In genomic region chr9:83539809-83540491, GRCm38 (mm10) we compare ENCODE assay signal across 31 mouse cellular contexts. TPM values are rescaled to one million over a fixed set of nuclear protein-coding genes. Genes with fewer than 3 reads are reported as not detected.
DNase-seq lines count a peak whose midpoint lies in the region; ATAC-seq and TF ChIP-seq lines count a peak whose summit lies in the region.
"Had no signal": no experiment of that assay in that cellular context is flagged by ENCODE, and none has a peak within 500 bp of the region (broad histone marks: within the 10 kb centered on the region; RNA-seq: fewer than 3 reads in every experiment).

No protein-coding gene starts in this region.

- no peak overlapping the region for H3K9ac ChIP-seq in kidney, embryonic 15.5 days
- no peak overlapping the region for H3K9ac ChIP-seq in heart, embryonic 14.5 days (ENCODE audit: low read length)
- H3K9ac ChIP-seq in intestine, embryonic 16.5 days (ENCODE audit: low read depth, low read length): no peak overlapping the region
- H3K9ac ChIP-seq: embryonic facial prominence, embryonic 13.5 days; hindbrain, embryonic 15.5 days; liver, embryonic 12.5 days; liver, postnatal 0 days; neural tube, embryonic 12.5 days had no signal

- no peaks in the 10 kb centered on the region for H3K9me3 ChIP-seq in kidney, embryonic 15.5 days (replicated peaks)
- no peaks in the 10 kb centered on the region for H3K9me3 ChIP-seq in heart, embryonic 14.5 days (ENCODE audit: control insufficient read depth, low read length)
- H3K9me3 ChIP-seq in intestine, embryonic 16.5 days (ENCODE audit: control insufficient read depth, low read length): no peaks in the 10 kb centered on the region
- H3K9me3 ChIP-seq: embryonic facial prominence, embryonic 13.5 days; forebrain, embryonic 10.5 days; hindbrain, embryonic 10.5 days; hindbrain, embryonic 15.5 days; liver, embryonic 12.5 days; neural tube, embryonic 12.5 days had no signal

- no peaks in the 10 kb centered on the region for H3K27me3 ChIP-seq in kidney, embryonic 15.5 days
- no peaks in the 10 kb centered on the region for H3K27me3 ChIP-seq in heart, embryonic 14.5 days (ENCODE audit: control insufficient read depth, insufficient read depth, low read length)
- H3K27me3 ChIP-seq in intestine, embryonic 16.5 days (replicated peaks; ENCODE audit: control insufficient read depth, insufficient read depth, low read length): no peaks in the 10 kb centered on the region
- H3K27me3 ChIP-seq: CH12.LX; embryonic facial prominence, embryonic 13.5 days; hindbrain, embryonic 15.5 days; liver, embryonic 12.5 days; neural tube, embryonic 12.5 days had no signal

- H3K4me3 ChIP-seq in kidney, embryonic 15.5 days (replicated peaks): no peak overlapping the region
- no peak overlapping the region for H3K4me3 ChIP-seq in heart, embryonic 14.5 days (ENCODE audit: control insufficient read depth in 1 of 2, insufficient read depth in 1 of 2, low read depth in 1 of 2, low read length in 2 of 2)
- H3K4me3 ChIP-seq in intestine, embryonic 16.5 days (ENCODE audit: low read length): no peak overlapping the region
- H3K4me3 ChIP-seq in gastrocnemius, adult 2 months: no peak overlapping the region
- H3K4me3 ChIP-seq: embryonic facial prominence, embryonic 13.5 days; forebrain, embryonic 10.5 days; hindbrain, embryonic 10.5 days; hindbrain, embryonic 15.5 days; liver, embryonic 12.5 days; myocyte; neural tube, embryonic 12.5 days had no signal

- WGBS in kidney, embryonic 15.5 days: 69% methylated on average over 14 of the region's 14 CpGs
- 68% methylated on average over 14 of the region's 14 CpGs for WGBS in heart, embryonic 14.5 days
- WGBS in intestine, embryonic 16.5 days: 86% methylated on average over 14 of the region's 14 CpGs

- H3K36me3 ChIP-seq in kidney, embryonic 15.5 days: no peaks in the 10 kb centered on the region
- no peaks in the 10 kb centered on the region for H3K36me3 ChIP-seq in heart, embryonic 14.5 days (ENCODE audit: control insufficient read depth, insufficient read depth, low read length)
- no peaks in the 10 kb centered on the region for H3K36me3 ChIP-seq in intestine, embryonic 16.5 days (ENCODE audit: control insufficient read depth, insufficient read depth, low read length)
- H3K36me3 ChIP-seq: embryonic facial prominence, embryonic 13.5 days; forebrain, embryonic 10.5 days; hindbrain, embryonic 10.5 days; hindbrain, embryonic 15.5 days; liver, embryonic 12.5 days; neural tube, embryonic 12.5 days had no signal

- no peak overlapping the region for H3K4me2 ChIP-seq in kidney, embryonic 15.5 days
- no peak overlapping the region for H3K4me2 ChIP-seq in heart, embryonic 14.5 days (ENCODE audit: low read length)
- no peak overlapping the region for H3K4me2 ChIP-seq in intestine, embryonic 16.5 days (ENCODE audit: low read depth, low read length)
- H3K4me2 ChIP-seq: embryonic facial prominence, embryonic 13.5 days; hindbrain, embryonic 15.5 days; liver, embryonic 12.5 days; midbrain, embryonic 11.5 days; neural tube, embryonic 12.5 days had no signal

- peaks cover 12% of the 10 kb centered on the region for H3K4me1 ChIP-seq in kidney, embryonic 15.5 days
- H3K4me1 ChIP-seq in heart, embryonic 14.5 days (ENCODE audit: control insufficient read depth in 2 of 2, insufficient read depth in 2 of 2, low read length in 2 of 2): peaks cover 23 to 35% of the 10 kb centered on the region in 2 experiments
- peaks cover 9% of the 10 kb centered on the region for H3K4me1 ChIP-seq in intestine, embryonic 16.5 days (ENCODE audit: control insufficient read depth, insufficient read depth, low read length)
- H3K4me1 ChIP-seq: neural tube, embryonic 12.5 days had no signal

- peak; percentile 89 for DNase-seq in heart, adult 11 months
- DNase-seq in heart, postnatal 25 days (ENCODE audit: low spot score): no peak
- DNase-seq in kidney, postnatal 14 days: no peak
- DNase-seq in yolk sac, embryonic 10.5 days (ENCODE audit: low spot score): no peak
- no peak for DNase-seq in gastrocnemius, adult 2 months
- DNase-seq: adrenal gland, adult 2 months; adrenal gland, postnatal 36 days; cerebellum, adult 18-20 months; cerebellum, postnatal 10 days; kidney, adult 9 months; layer of hippocampus, postnatal 36 days; left cerebral cortex, postnatal 4 days; liver, postnatal 0 days; lung, postnatal 36 days; right cerebral cortex, adult 18-20 months; thymus, postnatal 4 days had no signal

- H3K27ac ChIP-seq in kidney, embryonic 15.5 days: 0 out of 2 replicates have a peak overlapping the region, but pooled peaks have one; percentile 49
- H3K27ac ChIP-seq in heart, embryonic 14.5 days (replicated peaks in 1 of 2; ENCODE audit: control insufficient read depth in 1 of 2, insufficient read depth in 1 of 2, low read depth in 2 of 2, low read length in 2 of 2): peak overlapping the region; percentile 30 to 67; a peak in 3 of 4 replicates
- peak overlapping the region; percentile 33; the same call in 1 of the 2 replicates for H3K27ac ChIP-seq in intestine, embryonic 16.5 days (ENCODE audit: low read length)
- H3K27ac ChIP-seq in gastrocnemius, adult 2 months: no peak overlapping the region
- H3K27ac ChIP-seq: embryonic facial prominence, embryonic 13.5 days; forebrain, embryonic 10.5 days; hindbrain, embryonic 10.5 days; hindbrain, embryonic 15.5 days; liver, embryonic 12.5 days; neural tube, embryonic 12.5 days had no signal

- TF ChIP-seq CTCF in gastrocnemius, adult 2 months (IDR thresholded peaks at IDR 0.05): no peak

- ATAC-seq in kidney, embryonic 15.5 days (replicated peaks; ENCODE audit: low FRiP score): no peak
- ATAC-seq in heart, embryonic 14.5 days (ENCODE audit: insufficient number of reproducible peaks, insufficient read depth, low FRiP score, low read depth): no peak
- peak; percentile 58; the same call in 1 of the 2 replicates for ATAC-seq in intestine, embryonic 16.5 days
- ATAC-seq: activated CD4-positive, CD25-positive, alpha-beta regulatory T cell, adult 4 months; forebrain, embryonic 16.5 days; inflammation-experienced regulatory T-cells, adult 6 months; liver, postnatal 0 days had no signal

- intact Hi-C loops in heart, postnatal 25 days (cut with DNase I): no loop called here
- intact Hi-C loops in gastrocnemius, adult 2 months (cut with DNase I): no loop called here

RNA-seq across cellular contexts. Expression of gene Sh3bgrl2, which starts 8.2 kb away (rescaled TPM):
- 1 to 10 TPM; 3.9 to 4.8 TPM for total RNA-seq in heart, postnatal 25 days (2021)
- 19.2 and 19.5 TPM in 2 replicates for polyA plus RNA-seq in kidney, embryonic 15.5 days (2015; fragmentation: Nextera tagmentation; extraction: Ambion mirVana)
- polyA plus RNA-seq in heart, embryonic 14.5 days (2014; fragmentation: Nextera tagmentation; extraction: Ambion mirVana): 13.9 and 14.2 TPM in 2 replicates
- polyA plus RNA-seq in intestine, embryonic 16.5 days (2015; fragmentation: Nextera tagmentation; extraction: Ambion mirVana): 16.5 and 17.9 TPM in 2 replicates
- 1 to 10 TPM in 1 of 2 experiments, under 1 TPM in 1; 0.51 to 1.1 TPM for total RNA-seq in gastrocnemius, adult 2 months (2021)
